Mouse (Mus musculus) left cerebral cortex, adult 18-20 months (tissue): Measurements from ENCODE around the gene Cdca7l. TPM values are rescaled to one million over a fixed set of nuclear protein-coding genes. Genes with fewer than 3 reads are reported as not detected.
"Not testable (repeated sequence)": the region's sequence is repeated elsewhere in the genome, so short reads cannot be mapped to it uniquely, and the experiment has no call there.

Experiments used
- DNase-seq, 2 experiments: peaks; one replicate each; pipeline ENCODE4 v3.0.0; 2021 to 2022; ENCODE audit warnings: low spot score in 2 of 2, mixed read lengths in 1 of 2
- total RNA-seq, 2 experiments: library from RNA; stranded (reverse); gene quantifications; 2 replicates each; pipeline ENCODE4 v1.2.3; 2021

Gene Cdca7l
- total RNA-seq, 2 experiments from 2014 or later: 0.35 to 0.37 TPM

DNA sequence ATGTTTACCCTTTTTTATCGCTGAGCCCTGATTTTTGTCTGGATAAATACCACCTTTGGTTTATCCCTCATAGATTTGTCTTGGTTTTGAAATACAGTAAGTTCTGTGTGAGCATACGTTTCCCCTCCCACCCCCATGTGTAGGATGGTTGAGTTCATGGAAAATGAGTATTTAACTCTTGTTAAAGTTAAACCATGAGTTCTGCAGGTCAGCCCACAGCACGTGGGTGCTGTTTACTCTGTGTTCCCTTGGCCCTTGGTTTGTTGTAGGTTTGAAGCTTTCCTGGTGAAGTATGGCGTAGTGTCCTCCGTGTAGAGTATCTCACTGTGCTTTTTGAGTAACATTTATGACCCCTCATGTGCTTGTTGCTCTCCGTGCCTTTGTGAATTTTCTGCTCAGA, 53.8 kb downstream of the Cdca7l start:
- DNase-seq: no peak

DNA sequence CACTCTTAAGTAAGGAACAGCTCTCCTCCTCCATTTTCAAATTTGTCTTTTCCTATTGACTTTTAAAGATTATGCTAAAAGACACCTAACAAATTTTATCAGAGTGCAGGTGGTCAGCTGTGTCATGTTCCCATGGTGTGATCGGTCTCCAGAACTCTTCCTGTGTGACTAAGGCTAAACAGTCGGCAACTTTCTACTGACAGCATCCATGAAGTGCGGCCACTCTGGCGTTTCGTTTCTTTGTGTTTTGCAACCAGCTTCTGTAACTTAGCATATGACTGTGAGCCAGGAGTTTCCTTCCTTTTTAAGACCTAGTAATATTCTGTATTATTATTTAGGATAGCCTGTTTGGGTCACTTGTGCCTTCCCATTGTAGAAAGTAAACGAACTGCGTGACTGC, 56.8 kb downstream of the Cdca7l start:
- no peak for DNase-seq

DNA sequence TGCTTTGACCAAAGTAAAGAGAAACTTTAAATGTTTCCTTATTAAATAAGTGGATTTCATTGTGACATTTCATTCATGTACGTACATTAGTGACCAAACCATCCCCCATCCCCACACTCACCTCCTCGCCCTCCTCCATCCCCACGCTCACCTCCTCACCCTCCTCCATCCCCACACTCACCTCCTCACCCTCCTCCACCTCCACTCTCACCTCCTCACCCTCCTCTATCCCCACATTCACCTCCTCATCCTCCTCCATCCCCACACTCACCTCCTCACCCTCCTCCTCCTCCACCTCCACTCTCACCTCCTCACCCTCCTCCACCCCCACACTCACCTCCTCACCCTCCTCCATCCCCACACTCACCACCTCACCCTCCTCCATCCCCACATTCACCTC, 57.2 kb downstream of the Cdca7l start:
- no peak for DNase-seq

DNA sequence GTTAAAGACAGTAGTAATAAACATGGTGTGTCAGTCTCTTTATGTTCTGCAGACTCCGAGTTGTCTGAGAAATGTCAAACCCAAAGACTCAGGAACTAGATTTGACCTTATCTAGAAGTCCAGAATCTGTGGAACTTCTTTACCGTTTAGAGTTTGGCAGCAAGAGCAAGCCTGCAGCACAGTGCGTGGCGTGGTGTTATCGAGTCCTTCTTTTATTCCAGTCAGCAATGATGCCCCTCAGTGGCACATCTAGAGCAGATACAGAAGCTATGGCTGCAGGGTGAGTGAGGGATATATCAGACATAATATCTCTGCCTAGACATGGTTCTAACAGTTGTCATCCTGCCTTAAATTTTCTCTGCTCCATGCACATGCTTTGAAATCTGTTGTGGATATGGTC, 58.6 kb downstream of the Cdca7l start:
- no peak for DNase-seq

DNA sequence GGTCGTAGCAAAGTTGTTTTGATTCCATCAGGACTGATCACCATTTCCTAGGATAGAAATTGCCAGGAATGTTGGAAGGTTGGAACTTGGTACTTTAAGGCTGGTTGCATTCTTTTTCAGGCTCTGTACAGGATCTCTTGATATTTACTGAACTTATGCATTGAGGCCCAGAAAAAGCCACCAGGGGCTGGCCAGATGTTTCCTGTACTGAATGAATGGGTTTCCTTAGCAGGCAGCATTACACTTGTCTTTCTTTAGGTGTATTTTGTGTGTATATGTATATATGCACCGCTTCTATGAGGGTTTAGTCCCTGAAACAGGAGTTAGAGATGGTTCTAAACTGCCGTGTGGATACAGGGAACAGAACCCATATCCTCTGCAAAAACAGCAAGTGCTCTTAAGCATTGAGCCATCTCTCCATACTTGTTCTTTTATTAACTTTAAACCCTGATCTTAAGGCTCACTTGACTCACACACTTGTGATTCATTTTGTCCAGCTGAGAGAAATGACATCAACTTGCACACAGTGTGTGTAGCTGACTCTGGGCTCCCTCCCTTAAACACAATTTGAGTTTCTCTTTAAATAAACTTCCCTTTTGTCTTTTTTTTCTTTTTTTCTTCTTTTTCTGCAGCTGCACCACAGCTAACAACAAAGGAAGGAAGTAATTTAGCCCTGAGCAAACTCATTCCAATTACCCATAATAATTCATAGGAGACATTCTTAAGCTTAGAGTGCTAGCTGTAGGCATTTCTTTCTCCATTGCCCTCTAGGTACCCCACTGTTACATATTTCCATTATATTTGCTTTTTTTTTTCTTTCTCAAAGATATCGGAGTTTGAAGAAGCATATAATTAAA, 63.8 kb downstream of the Cdca7l start:
- DNase-seq: no peak

DNA sequence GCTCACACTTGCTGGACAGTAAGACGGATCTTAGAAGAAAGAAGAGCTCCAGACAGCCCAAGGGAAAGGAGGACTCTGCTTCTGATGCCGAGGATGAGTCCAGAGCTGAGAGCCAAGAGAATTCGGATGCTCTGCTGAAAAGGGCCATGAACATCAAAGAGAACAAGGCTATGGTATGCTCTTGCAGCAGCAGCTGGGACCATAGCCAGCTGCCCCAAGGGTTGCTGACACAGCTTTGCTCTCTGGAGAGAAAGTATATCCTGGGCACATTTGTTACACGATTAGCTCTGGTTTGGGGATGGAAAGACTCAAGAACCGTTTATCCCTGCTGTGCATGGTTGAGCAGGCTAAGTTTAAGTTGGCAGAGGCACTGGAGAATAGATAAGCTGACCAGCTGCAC, 68.2 kb downstream of the Cdca7l start:
- DNase-seq: no peak

DNA sequence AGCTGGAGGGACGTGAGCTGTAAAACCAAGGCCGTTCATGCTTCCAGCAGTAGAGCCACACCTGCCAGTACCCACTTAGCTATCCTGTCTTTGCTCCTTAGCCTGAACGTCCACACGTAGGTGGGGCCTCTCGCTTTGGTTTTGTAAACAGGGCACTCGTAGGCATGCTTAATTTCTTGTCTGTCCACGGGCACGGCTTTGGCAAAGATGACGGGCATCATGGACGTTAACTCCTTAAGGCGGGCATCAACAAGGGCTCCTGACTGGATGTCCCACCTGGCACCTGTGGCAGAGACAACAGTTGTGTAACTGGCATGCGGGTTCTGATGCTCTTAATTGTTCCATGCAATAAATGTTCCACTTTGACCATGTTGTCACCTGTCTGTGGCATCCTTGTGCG, 74.3 kb downstream of the Cdca7l start:
- no peak for DNase-seq

DNA sequence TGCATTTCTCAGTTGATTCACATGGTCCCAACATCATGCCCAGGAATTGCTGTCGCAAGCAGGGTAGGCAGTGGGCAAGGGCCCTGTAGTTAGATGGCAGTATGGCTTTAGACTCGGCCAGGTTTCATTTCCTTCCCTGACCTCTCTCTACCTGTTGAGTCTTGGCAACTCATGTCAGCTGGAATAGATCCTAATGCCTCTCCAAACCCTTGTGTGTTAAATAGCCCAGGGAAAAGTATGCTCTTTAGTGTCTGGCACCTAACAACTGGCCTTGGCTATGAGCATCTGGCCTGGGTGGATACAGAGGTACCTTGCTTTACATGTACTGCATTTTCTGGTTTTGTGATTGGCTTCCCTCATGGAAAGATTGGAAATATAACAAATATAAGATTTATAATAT, 80.5 kb downstream of the Cdca7l start:
- no peak for DNase-seq

DNA sequence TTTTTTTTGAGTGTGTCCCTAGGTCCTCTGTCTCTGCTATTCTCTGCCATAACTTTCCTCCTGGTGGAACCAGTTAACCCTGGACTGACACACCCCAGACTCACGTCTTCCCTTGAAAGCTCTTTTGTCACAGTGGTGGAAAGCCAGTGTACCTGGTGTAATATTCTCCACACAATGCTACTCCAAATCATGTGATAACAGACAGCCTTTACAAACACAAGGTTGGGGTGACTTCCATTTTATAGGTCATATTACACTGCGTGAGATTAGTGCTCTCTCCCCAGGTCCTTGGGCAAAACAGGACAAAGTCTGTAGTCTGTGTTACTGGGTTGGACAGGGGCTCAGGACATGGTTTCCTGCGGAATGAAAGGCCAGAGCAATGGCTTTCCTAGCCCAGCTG, 83.3 kb downstream of the Cdca7l start:
- no peak for DNase-seq

DNA sequence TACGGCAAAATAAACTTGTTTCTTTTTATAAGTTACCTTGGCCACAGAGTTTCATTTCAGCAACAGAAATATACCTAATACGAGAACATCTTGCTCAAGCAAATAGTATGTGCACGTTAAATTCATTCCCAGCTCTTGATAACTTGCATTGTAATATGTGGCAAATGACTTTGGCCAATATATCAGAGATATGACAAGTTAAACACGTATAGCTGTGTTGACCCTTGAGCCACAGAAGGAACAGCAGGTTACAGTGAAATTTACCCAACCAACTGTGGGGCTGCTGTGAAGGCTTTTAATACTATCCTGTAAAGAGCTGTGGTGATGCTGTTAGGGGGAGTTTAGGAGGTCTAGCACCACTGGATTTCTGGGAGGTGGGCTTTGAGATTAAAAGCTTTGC, 96.7 kb downstream of the Cdca7l start:
- not testable (repeated sequence) for DNase-seq

DNA sequence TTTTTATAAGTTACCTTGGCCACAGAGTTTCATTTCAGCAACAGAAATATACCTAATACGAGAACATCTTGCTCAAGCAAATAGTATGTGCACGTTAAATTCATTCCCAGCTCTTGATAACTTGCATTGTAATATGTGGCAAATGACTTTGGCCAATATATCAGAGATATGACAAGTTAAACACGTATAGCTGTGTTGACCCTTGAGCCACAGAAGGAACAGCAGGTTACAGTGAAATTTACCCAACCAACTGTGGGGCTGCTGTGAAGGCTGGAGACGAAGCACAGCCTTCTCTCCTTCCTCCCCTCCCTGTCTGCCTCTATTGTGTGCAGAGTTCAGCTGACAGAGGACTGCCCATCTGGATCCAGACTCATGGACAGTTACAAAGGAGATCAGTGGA, 97.3 kb downstream of the Cdca7l start:
- not testable (repeated sequence) for DNase-seq

DNA sequence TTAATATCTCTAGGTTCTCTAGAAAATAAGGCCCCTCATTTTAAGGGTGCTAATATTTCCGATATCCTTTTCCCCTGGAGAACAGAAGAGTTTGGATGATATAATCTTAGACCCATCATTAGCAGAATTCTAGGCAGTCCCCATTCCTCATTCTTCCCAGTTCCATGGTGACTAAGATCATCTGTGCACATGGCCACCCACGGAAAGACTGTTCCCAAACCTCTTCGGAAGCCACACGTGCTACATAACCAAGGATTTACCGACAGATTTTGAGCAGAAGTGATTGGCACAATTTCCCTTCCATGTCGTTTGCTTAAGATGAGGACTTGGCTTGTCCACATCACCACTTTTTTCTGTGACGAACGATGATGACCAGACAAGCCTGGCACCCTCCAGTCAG, 99.6 kb downstream of the Cdca7l start:
- DNase-seq: peak; percentile 5 to 9

DNA sequence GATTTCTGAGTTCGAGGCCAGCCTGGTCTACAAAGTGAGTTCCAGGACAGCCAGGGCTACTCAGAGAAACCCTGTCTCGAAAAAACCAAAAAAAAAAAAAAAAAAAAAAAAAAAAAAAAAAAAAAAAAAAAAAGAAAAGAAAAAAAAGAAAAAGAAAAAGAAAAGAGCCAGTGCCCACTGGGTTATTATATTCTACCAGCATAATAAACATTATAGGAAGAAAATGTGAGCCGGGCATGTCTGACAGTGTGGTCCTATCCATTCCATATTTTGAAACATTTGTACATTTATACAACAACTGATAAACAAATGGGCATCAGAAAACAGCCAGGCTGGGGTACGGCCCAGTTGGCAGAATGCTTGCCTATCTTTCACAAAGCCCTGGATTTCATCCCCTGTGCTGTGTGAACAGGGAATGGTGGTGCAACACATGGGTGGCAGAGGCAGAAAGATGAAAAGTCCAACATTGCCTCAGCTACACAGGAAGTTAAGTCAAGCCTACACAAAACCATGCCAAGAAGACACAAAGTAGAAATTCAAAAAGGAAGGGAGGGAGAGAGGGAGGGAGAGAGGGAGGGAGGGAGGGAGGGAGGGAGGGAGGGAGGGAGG, 101.2 kb downstream of the Cdca7l start:
- not testable (repeated sequence) for DNase-seq

DNA sequence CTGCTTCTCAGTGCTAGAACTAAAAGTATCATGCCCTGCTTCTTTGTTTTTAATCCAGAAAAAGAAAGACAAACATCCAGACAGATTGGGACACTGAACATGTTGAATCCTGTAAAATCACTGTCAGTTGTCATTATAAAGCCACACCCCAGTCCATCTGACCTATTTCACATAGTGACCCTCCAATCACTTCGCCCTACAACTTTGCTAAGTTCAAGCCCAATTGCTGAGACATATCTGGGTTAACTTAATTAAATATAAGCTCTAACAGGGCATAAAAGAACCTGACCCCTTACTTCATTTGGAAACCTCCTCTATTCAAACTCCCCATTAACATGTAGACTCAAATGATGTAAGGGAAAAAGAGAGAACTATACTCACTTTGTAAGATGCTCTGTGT, 107.3 kb downstream of the Cdca7l start:
- DNase-seq: no peak

DNA sequence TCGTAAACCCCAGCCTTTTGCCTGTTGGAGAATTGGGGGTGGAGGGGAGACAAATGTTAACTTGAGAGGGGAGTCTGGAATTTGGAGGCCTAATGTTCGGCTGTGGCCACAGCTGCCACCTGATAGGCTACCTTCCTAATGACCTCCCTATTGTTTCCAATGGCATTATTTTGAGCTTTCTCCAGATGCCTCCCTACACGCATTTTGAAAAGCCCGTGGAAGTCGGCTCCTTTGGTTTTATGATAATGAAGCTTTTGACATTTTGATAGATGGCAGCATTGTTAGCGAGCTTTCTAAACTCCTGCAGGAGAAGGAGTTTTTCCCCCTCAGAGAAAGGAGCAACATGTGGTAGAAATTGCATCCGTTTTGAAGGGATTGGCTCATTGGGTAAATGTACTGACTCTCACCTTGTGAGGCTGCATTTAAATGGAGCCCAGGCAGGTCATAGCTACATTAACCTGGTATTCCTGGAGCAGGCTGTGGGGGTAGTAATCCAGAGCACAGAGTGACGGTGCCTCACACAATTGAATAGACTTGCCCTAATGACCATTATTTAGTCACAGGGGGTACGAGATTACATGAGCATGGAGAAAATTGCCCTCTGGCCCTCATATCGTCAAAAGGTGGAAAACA, 110.6 kb downstream of the Cdca7l start:
- no peak for DNase-seq

DNA sequence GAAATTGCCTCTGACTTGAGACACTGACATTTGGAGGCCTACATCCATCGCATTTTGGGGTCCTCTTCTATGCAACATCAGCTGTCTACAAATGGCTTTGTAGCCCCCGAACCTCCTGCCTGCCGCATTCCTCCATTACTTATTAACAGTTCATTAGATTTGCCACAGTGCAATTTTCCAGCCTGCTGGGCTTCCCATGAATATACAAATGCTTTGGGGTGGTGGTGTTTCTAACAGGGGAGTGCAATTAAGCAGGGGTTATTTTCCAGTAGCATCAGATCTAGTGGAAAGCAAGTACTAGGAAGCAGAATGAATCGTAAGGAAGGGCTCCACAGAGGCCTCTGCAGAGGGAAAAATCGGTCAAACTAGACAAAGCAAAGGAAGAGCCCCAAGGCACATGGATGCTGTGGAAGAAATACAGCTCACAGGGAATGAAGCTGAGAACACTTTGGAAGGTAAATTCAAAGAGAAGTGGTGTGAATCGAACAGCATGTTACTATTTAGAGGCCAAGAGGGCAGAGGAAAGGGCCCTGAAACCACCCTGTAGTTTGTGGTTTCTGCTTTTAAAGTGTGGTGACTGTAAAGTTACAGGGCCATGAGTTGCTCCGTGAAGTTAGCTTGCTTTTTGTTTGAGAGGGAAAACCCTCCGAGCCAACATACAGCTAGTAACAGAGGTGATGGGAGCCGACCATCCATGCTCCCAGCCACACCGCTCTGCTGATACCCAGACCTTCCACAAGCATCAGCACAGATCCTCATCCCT, 111.9 kb downstream of the Cdca7l start:
- DNase-seq: no peak
